Mouse (Mus musculus) thymus, adult 2 months (tissue): ENCODE measurements around the gene Robo2.

Source experiments
- CTCF ChIP-seq: fragments of 200-500 bp; IDR thresholded peaks from 2 replicates; pipeline ENCODE4 v1.5.1; 2012; ENCODE audit warnings: mild to moderate bottlenecking, control low read depth, low read length, moderate library complexity, borderline replicate concordance; ENCODE audit not compliant: control insufficient read depth, poor library complexity, insufficient read depth; ENCODE audit errors: extremely low read depth
- POLR2A ChIP-seq: fragments of 200-500 bp; IDR thresholded peaks from 2 replicates; pipeline ENCODE4 v1.6.1; 2012; ENCODE audit warnings: mild to moderate bottlenecking, low read length, control low read depth, moderate library complexity; ENCODE audit not compliant: control insufficient read depth, poor library complexity, insufficient read depth; ENCODE audit errors: extremely low read depth

GRCm38 (mm10) chr16:74061951-74062350 is 349.7 kb downstream of the Robo2 start:
- TF ChIP-seq CTCF (no peak), POLR2A (no peak)
